Mouse (Mus musculus) gastrocnemius, postnatal 10 days (tissue): Measurements from ENCODE around the gene Calhm3. TPM values are rescaled to one million over a fixed set of nuclear protein-coding genes. Genes with fewer than 3 reads are reported as not detected.

Experiments used
- DNase-seq: peaks from one replicate; pipeline ENCODE4 v3.0.0; 2021; ENCODE audit warnings: mixed read lengths
- total RNA-seq, 2 experiments: library from RNA; stranded (reverse); gene quantifications; 2 replicates each; pipeline ENCODE4 v1.2.3; 2021

The Calhm3 gene
- total RNA-seq, 2 experiments from 2014 or later, result not detected

GRCm38 (mm10) chr19:47104641-47105271, 52.8 kb downstream of the Calhm3 start:
- no peak for DNase-seq

Other genes starting within 250 kb of the Calhm3 start
- gene Ina, start 143.1 kb downstream of the Calhm3 start, total RNA-seq, result under 1 TPM; 0.38 to 0.40 TPM
- gene Nt5c2, start 142.6 kb downstream of the Calhm3 start, total RNA-seq, result 10 to 100 TPM; 33.4 to 34.7 TPM
- gene Pcgf6, start 106.9 kb downstream of the Calhm3 start, total RNA-seq, result 1 to 10 TPM; 3.1 to 4.4 TPM
- 1 to 10 TPM; 2.4 to 3.1 TPM for gene Taf5, start 90.0 kb downstream of the Calhm3 start, total RNA-seq
- 1,000 to 10,000 TPM; 1,048 to 1,221 TPM for gene Usmg5, start 67.1 kb downstream of the Calhm3 start, total RNA-seq
- gene Pdcd11, start 67.0 kb downstream of the Calhm3 start, total RNA-seq, result 10 to 100 TPM in 1 of 2 experiments, 1 to 10 TPM in 1; 8.4 to 11.8 TPM
- 1 to 10 TPM; 3.1 to 4.1 TPM for gene Calhm2, start 19.5 kb downstream of the Calhm3 start, total RNA-seq
- not detected for gene Calhm1, start 13.5 kb downstream of the Calhm3 start, total RNA-seq
- gene Neurl1a, start 21.1 kb upstream of the Calhm3 start, total RNA-seq, result 10 to 100 TPM; 49.9 to 64.5 TPM